Mouse (Mus musculus) urinary bladder, postnatal 0 days (tissue): ENCODE data around the gene C1qtnf3. TPM values are rescaled to one million over a fixed set of nuclear protein-coding genes. Genes with fewer than 3 reads are reported as not detected.

ENCODE experiments used
- polyA plus RNA-seq: library from polyadenylated mRNA; unstranded; fragments of >200 nt; fragmentation: Nextera tagmentation; extraction: Ambion mirVana; gene quantifications from 2 replicates; pipeline ENCODE4 v1.2.1, GENCODE M21; 2015

The C1qtnf3 gene
- 18.3 and 23.5 TPM in 2 replicates for polyA plus RNA-seq

DNA sequence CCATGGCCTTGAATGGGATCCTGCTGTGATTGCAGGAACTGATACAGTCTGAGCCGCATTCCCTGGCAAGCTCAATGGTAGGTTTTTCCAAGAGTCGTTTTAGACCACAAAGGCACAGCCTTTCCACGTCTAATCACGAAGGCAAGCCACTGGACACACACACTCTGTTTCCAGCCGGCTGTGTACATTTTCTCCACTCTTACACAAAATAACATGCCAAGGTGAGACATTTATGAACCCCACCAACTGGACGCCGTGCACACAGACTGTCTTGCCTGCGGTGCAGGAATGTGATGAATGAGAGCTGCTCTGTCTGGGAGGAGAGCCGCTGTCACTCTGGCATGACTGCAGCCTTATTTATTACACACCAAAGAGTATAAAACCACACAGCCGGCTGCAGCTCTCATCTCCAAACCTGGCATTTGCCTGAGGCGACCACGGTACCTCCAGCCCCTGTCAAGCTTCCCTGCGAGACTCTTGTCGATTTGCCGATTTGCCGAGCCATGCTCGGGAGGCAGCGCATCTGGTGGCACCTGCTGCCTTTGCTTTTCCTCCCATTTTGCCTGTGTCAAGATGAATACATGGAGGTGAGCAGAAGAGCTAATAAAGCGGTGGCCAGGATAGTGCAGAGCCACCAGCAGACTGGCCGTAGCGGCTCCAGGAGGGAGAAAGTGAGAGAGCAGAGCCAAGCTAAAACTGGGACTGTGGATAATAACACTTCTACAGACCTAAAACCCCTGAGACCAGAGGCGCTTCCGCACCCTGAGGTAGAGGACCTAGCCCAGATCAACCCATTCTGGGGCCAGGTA lies at the start of gene C1qtnf3:
TSS of gene C1qtnf3 (plus strand) at position 382 of the 809 bp plus-strand sequence.

DNA sequence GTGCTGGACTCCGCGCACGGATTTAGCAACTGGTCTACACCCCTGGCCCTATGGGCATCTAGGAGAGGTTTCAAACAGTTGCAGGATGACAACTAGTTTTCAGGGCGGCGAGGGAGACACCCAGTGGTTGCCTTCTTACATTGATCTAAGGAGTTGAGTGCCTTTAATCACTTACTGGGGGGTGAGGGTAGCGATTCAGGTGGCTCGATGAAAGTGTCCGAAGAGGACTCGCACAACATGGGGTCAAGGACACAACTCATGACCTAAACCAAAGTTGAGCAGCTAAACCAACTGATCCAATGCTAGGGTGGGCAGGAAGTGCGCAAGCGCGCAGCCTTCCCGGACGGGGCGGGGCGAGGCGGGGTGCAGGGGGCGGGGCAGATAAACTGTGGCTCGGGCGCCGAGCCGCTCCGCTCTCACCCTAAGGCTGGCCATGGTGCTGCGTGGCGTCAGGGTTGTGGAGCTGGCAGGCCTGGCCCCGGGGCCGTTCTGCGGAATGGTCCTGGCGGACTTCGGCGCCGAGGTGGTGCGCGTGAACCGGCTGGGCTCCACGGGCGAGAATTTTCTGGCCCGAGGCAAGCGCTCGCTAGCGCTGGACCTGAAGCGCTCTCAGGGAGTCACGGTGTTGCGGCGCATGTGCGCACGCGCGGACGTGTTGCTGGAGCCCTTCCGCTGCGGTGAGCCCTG lies 29.4 kb downstream of the C1qtnf3 start, which contains the start of gene Amacr:
TSS of gene Amacr (plus strand) at position 380 of the 687 bp plus-strand sequence.

DNA sequence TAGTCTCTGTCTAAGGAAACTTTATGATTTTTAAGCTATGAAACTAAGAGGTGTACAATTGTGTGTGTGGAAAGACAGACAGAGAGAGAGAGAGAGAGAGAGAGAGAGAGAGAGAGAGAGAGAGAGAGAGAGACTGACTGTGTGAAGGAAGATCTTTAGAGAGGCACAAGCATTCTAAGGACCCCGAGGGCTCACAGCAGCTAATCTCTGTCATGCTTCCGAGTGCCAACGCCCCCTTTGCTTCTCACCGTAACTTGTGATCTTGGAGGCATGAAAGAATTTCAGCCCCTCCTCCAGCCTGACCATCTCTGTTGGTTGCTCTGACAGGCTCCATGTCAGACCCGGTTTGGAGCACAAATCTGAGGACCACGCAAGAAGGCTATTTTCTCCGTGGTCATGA lies 48.3 kb downstream of the C1qtnf3 start, which contains the start of gene Slc45a2:
TSS of gene Slc45a2 (plus strand) at position 301 of the 400 bp plus-strand sequence.

Other genes starting within 250 kb of the C1qtnf3 start
- 12.6 and 16.3 TPM in 2 replicates for gene Rai14, start 237.7 kb upstream of the C1qtnf3 start, polyA plus RNA-seq
- 7.9 and 8.6 TPM in 2 replicates for gene Amacr, start 29.4 kb downstream of the C1qtnf3 start, polyA plus RNA-seq
- 0.07 TPM in 1 of 2 replicates, not detected in the other for gene Slc45a2, start 48.4 kb downstream of the C1qtnf3 start, polyA plus RNA-seq
- not detected in 2 replicates for gene Rxfp3, start 85.7 kb downstream of the C1qtnf3 start, polyA plus RNA-seq
- 1.9 and 2.6 TPM in 2 replicates for gene Adamts12, start 112.5 kb downstream of the C1qtnf3 start, polyA plus RNA-seq